Mouse (Mus musculus): Measurements from ENCODE around the gene Nusap1. TPM values are rescaled to one million over a fixed set of nuclear protein-coding genes. Genes with fewer than 3 reads are reported as not detected.
"Not testable (repeated sequence)": the region's sequence is repeated elsewhere in the genome, so short reads cannot be mapped to it uniquely, and the experiment has no call there.

The Nusap1 gene
- polyA plus RNA-seq, 1 experiment, result 0.52 TPM

- H3K4me3 ChIP-seq (ENCODE audit: insufficient read depth, low read depth, low read length), result no peak overlapping the region
- no peak overlapping the region for H3K27ac ChIP-seq (replicated peaks; ENCODE audit: low read depth, low read length)
- H3K4me1 ChIP-seq (ENCODE audit: control insufficient read depth, insufficient read depth, insufficient read length, low read length), result peaks cover 4% of the 10 kb centered on the region; the same call in 1 of the 2 replicates
Measured at GRCm38 (mm10) chr2:119605361-119605973, 12.6 kb upstream of the Nusap1 start.

GRCm38 (mm10) chr2:119607023-119607422 lies 11.1 kb upstream of the Nusap1 start:
- H3K4me1 ChIP-seq (ENCODE audit: control insufficient read depth, insufficient read depth, insufficient read length, low read length), result no peaks in the 10 kb centered on the region
- no peak overlapping the region for H3K4me3 ChIP-seq (ENCODE audit: insufficient read depth, low read depth, low read length)
- no peak overlapping the region for H3K27ac ChIP-seq (replicated peaks; ENCODE audit: low read depth, low read length)

- Histone ChIP-seq H3K4me1 (ENCODE audit: control insufficient read depth, insufficient read depth, insufficient read length, low read length) (no peaks in the 10 kb centered on the region), H3K4me3 (ENCODE audit: insufficient read depth, low read depth, low read length) (peak overlapping the region; percentile 69), H3K27ac (replicated peaks; ENCODE audit: low read depth, low read length) (no peak overlapping the region)
Measured at GRCm38 (mm10) chr2:119617841-119618198, 278 bp upstream of the Nusap1 start.

GRCm38 (mm10) chr2:119619002-119619401 lies 904 bp downstream of the Nusap1 start:
- not testable (repeated sequence) for H3K4me1 ChIP-seq (ENCODE audit: control insufficient read depth, insufficient read depth, insufficient read length, low read length); H3K27ac ChIP-seq (replicated peaks; ENCODE audit: low read depth, low read length)
- peak overlapping the region; percentile 71 for H3K4me3 ChIP-seq (ENCODE audit: insufficient read depth, low read depth, low read length)

- no peak overlapping the region for H3K4me3 ChIP-seq (ENCODE audit: insufficient read depth, low read depth, low read length)
- H3K27ac ChIP-seq (replicated peaks; ENCODE audit: low read depth, low read length), result no peak overlapping the region
Measured at GRCm38 (mm10) chr2:119621302-119621701, 3.2 kb downstream of the Nusap1 start.

GRCm38 (mm10) chr2:119636781-119637180 lies 18.7 kb downstream of the Nusap1 start:
- no peak overlapping the region for H3K27ac ChIP-seq (replicated peaks; ENCODE audit: low read depth, low read length)
- H3K4me1 ChIP-seq (ENCODE audit: control insufficient read depth, insufficient read depth, insufficient read length, low read length), result no peaks in the 10 kb centered on the region
- no peak overlapping the region for H3K4me3 ChIP-seq (ENCODE audit: insufficient read depth, low read depth, low read length)

More at GRCm38 (mm10) chr2:119621302-119621701, 3.2 kb downstream of the Nusap1 start:
- H3K4me1 ChIP-seq (ENCODE audit: control insufficient read depth, insufficient read depth, insufficient read length, low read length), result no peaks in the 10 kb centered on the region

- Histone ChIP-seq H3K4me3 (ENCODE audit: insufficient read depth, low read depth, low read length) (no peak overlapping the region), H3K27ac (replicated peaks; ENCODE audit: low read depth, low read length) (no peak overlapping the region), H3K4me1 (ENCODE audit: control insufficient read depth, insufficient read depth, insufficient read length, low read length) (no peaks in the 10 kb centered on the region)
Measured at GRCm38 (mm10) chr2:119641214-119641912, 23.3 kb downstream of the Nusap1 start.

- Histone ChIP-seq H3K27ac (replicated peaks; ENCODE audit: low read depth, low read length) (no peak overlapping the region), H3K4me1 (ENCODE audit: control insufficient read depth, insufficient read depth, insufficient read length, low read length) (no peaks in the 10 kb centered on the region), H3K4me3 (ENCODE audit: insufficient read depth, low read depth, low read length) (no peak overlapping the region)
Measured at GRCm38 (mm10) chr2:119644254-119644653, 26.2 kb downstream of the Nusap1 start.

- H3K4me1 ChIP-seq (ENCODE audit: control insufficient read depth, insufficient read depth, insufficient read length, low read length), result peaks cover 4% of the 10 kb centered on the region; the same call in 1 of the 2 replicates
- peak within 1 kb of the TSS; percentile 83 for H3K4me3 ChIP-seq (ENCODE audit: insufficient read depth, low read depth, low read length)
- peak within 1 kb of the TSS; percentile 66; the same call in 1 of the 2 replicates for H3K27ac ChIP-seq (replicated peaks; ENCODE audit: low read depth, low read length)
Measured at GRCm38 (mm10) chr2:119662220-119663182, 44.4 kb downstream of the Nusap1 start, which contains the start of gene Ndufaf1. TSS of gene Ndufaf1 (minus strand) at chr2:119662827.

- not testable (repeated sequence) for H3K4me1 ChIP-seq (ENCODE audit: control insufficient read depth, insufficient read depth, insufficient read length, low read length); H3K27ac ChIP-seq (replicated peaks; ENCODE audit: low read depth, low read length)
Measured at GRCm38 (mm10) chr2:119665744-119666143, 47.6 kb downstream of the Nusap1 start.

GRCm38 (mm10) chr2:119669010-119669409 lies 50.9 kb downstream of the Nusap1 start:
- H3K4me1 ChIP-seq (ENCODE audit: control insufficient read depth, insufficient read depth, insufficient read length, low read length), result no peaks in the 10 kb centered on the region
- no peak overlapping the region for H3K4me3 ChIP-seq (ENCODE audit: insufficient read depth, low read depth, low read length)
- H3K27ac ChIP-seq (replicated peaks; ENCODE audit: low read depth, low read length), result no peak overlapping the region

More at GRCm38 (mm10) chr2:119665744-119666143, 47.6 kb downstream of the Nusap1 start:
- H3K4me3 ChIP-seq (ENCODE audit: insufficient read depth, low read depth, low read length), result not testable (repeated sequence)

- peak within 1 kb of the TSS; percentile 77 for H3K4me3 ChIP-seq (ENCODE audit: insufficient read depth, low read depth, low read length)
- H3K4me1 ChIP-seq (ENCODE audit: control insufficient read depth, insufficient read depth, insufficient read length, low read length), result no peaks in the 10 kb centered on the region
- H3K27ac ChIP-seq (replicated peaks; ENCODE audit: low read depth, low read length), result peak within 1 kb of the TSS; percentile 73
Measured at GRCm38 (mm10) chr2:119674525-119675214, 56.6 kb downstream of the Nusap1 start, which contains the start of gene Rtf1. TSS of gene Rtf1 (plus strand) at chr2:119675068.

- Histone ChIP-seq H3K27ac (replicated peaks; ENCODE audit: low read depth, low read length) (0 out of 2 replicates have a peak overlapping the region, but pooled peaks have one; percentile 13), H3K4me1 (ENCODE audit: control insufficient read depth, insufficient read depth, insufficient read length, low read length) (no peaks in the 10 kb centered on the region), H3K4me3 (ENCODE audit: insufficient read depth, low read depth, low read length) (peak overlapping the region; percentile 62)
Measured at GRCm38 (mm10) chr2:119675215-119675784, 57.2 kb downstream of the Nusap1 start.

GRCm38 (mm10) chr2:119675831-119676230 lies 57.7 kb downstream of the Nusap1 start:
- Histone ChIP-seq H3K27ac (replicated peaks; ENCODE audit: low read depth, low read length) (no peak overlapping the region), H3K4me1 (ENCODE audit: control insufficient read depth, insufficient read depth, insufficient read length, low read length) (no peaks in the 10 kb centered on the region)

More at GRCm38 (mm10) chr2:119675831-119676230, 57.7 kb downstream of the Nusap1 start:
- H3K4me3 ChIP-seq (ENCODE audit: insufficient read depth, low read depth, low read length), result peak overlapping the region; percentile 62
